Mouse (Mus musculus) megakaryocyte, adult 5-6 weeks (primary cell): ENCODE data around the gene Zc2hc1b. TPM values are rescaled to one million over a fixed set of nuclear protein-coding genes. Genes with fewer than 3 reads are reported as not detected.
"Not testable (repeated sequence)": the region's sequence is repeated elsewhere in the genome, so short reads cannot be mapped to it uniquely, and the experiment has no call there.

ENCODE experiments used
- ATAC-seq: 2 replicates; pipeline ENCODE4 v1.8.0; 2016; ENCODE audit warnings: mild to moderate bottlenecking, inconsistent platforms; ENCODE audit not compliant: poor library complexity, severe bottlenecking
- total RNA-seq, 2 experiments: library from RNA; stranded (forward) in 1 of 2; stranded (reverse) in 1 of 2; fragments of 153-499, 151-499 nt in 1 of 2; fragments of 221-1000, 200-1000 nt in 1 of 2; gene quantifications; 2 replicates each; pipeline versions ENCODE4 v1.2.3 to v1.2.4; 2015 to 2017

Gene Zc2hc1b
- total RNA-seq (2015) (not detected in 2 replicates), total RNA-seq (2017) (not detected in 2 replicates)

- no peak for ATAC-seq
These were observed at the start of gene Zc2hc1b for GRCm38 (mm10) chr10:13177973-13178624. TSS of gene Zc2hc1b (minus strand) at chr10:13178023.

- ATAC-seq = no peak
These were observed 47.7 kb upstream of the Zc2hc1b start for GRCm38 (mm10) chr10:13225377-13226063.

- no peak for ATAC-seq
These were observed 44.3 kb upstream of the Zc2hc1b start for GRCm38 (mm10) chr10:13222135-13222534.

GRCm38 (mm10) chr10:13220061-13220460 lies 42.2 kb upstream of the Zc2hc1b start:
- ATAC-seq = no peak

- ATAC-seq = no peak
These were observed 36.1 kb upstream of the Zc2hc1b start for GRCm38 (mm10) chr10:13213956-13214355.

- ATAC-seq = no peak
These were observed 35.0 kb upstream of the Zc2hc1b start for GRCm38 (mm10) chr10:13212829-13213228.

- ATAC-seq = no peak
These were observed 34.5 kb upstream of the Zc2hc1b start for GRCm38 (mm10) chr10:13212326-13212725.

GRCm38 (mm10) chr10:13209930-13210637 lies 32.3 kb upstream of the Zc2hc1b start:
- no peak for ATAC-seq

GRCm38 (mm10) chr10:13209506-13209905 lies 31.7 kb upstream of the Zc2hc1b start:
- ATAC-seq = no peak

- ATAC-seq = no peak
These were observed 31.2 kb upstream of the Zc2hc1b start for GRCm38 (mm10) chr10:13209061-13209460.

GRCm38 (mm10) chr10:13201741-13202293 lies 24.0 kb upstream of the Zc2hc1b start:
- peak; percentile 60 for ATAC-seq

GRCm38 (mm10) chr10:13200862-13201261 lies 23.0 kb upstream of the Zc2hc1b start:
- peak; percentile 52 for ATAC-seq

GRCm38 (mm10) chr10:13199234-13199633 lies 21.4 kb upstream of the Zc2hc1b start:
- ATAC-seq = peak; percentile 43

GRCm38 (mm10) chr10:13196872-13197507 lies 19.2 kb upstream of the Zc2hc1b start:
- no peak for ATAC-seq

GRCm38 (mm10) chr10:13193496-13193895 lies 15.7 kb upstream of the Zc2hc1b start:
- ATAC-seq = not testable (repeated sequence)

GRCm38 (mm10) chr10:13192731-13193351 lies 15.0 kb upstream of the Zc2hc1b start, which contains the start of gene Ltv1:
TSS of gene Ltv1 (minus strand) at chr10:13193168.
- peak; percentile 99 for ATAC-seq

- ATAC-seq = no peak
These were observed 12.1 kb upstream of the Zc2hc1b start for GRCm38 (mm10) chr10:13189881-13190280.

GRCm38 (mm10) chr10:13186754-13187153 lies 8.9 kb upstream of the Zc2hc1b start:
- no peak for ATAC-seq

- peak; percentile 84 for ATAC-seq
These were observed 6.4 kb upstream of the Zc2hc1b start for GRCm38 (mm10) chr10:13184170-13184766.

- no peak for ATAC-seq
These were observed 2.4 kb upstream of the Zc2hc1b start for GRCm38 (mm10) chr10:13180211-13180610.
